Mouse (Mus musculus): ENCODE data around the gene Gpr89. TPM values are rescaled to one million over a fixed set of nuclear protein-coding genes. Genes with fewer than 3 reads are reported as not detected.

Gene Gpr89
- 28.9 and 33.4 TPM in 2 replicates for polyA plus RNA-seq (2011; ENCODE audit: insufficient read length, low read depth, missing spikeins)

DNA sequence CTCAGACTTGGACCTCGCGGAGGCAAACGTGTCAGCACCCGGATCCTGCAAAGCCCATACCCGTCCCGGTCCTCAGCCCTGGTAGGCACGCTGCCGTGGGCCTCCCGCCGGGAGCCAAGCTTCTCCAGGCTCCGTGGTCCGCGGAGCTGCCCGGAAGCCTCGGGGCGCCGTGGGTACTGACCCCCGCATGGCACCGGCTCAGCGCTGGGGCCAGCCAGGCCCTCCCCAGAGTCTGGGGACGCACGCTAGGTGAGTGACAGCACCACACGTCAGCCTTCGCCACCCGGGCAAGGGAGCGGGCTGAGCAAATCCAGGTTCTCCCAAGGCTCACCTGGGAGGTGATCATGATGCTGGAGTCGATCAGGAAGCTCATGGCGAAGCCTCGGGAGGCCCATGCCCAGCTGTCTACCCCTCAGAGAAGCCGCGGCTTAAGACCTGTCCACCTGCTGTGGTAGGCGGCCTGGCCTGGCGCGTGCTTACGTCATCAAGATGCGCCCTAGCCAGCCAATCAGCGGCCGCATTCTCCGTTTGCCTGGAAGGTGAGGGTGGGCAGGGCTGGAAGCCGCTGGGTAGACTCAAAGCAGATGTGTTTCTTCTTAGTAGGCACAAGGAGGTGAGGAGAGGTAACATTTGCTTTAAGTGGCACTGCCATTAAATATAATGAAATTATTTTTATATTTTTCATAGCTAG is at the start of gene Gpr89:
TSS of gene Gpr89 (minus strand) at position 496 of the 691 bp plus-strand sequence.
- TF ChIP-seq CTCF (IDR thresholded peaks at IDR 0.05; ENCODE audit: borderline replicate concordance, insufficient read depth, low read length): no peak
- peak; percentile 78 for TF ChIP-seq POLR2A (IDR thresholded peaks at IDR 0.05; ENCODE audit: low read depth, low read length)
- Histone ChIP-seq H3K4me1 (ENCODE audit: control insufficient read depth, insufficient read depth, low read length) (peaks cover 3% of the 10 kb centered on the region; the same call in 1 of the 2 replicates), H3K4me3 (ENCODE audit: insufficient read depth, low read length) (peak within 1 kb of the TSS; percentile 94), H3K27ac (ENCODE audit: insufficient read depth, low read length) (no peak within 1 kb of the TSS)

DNA sequence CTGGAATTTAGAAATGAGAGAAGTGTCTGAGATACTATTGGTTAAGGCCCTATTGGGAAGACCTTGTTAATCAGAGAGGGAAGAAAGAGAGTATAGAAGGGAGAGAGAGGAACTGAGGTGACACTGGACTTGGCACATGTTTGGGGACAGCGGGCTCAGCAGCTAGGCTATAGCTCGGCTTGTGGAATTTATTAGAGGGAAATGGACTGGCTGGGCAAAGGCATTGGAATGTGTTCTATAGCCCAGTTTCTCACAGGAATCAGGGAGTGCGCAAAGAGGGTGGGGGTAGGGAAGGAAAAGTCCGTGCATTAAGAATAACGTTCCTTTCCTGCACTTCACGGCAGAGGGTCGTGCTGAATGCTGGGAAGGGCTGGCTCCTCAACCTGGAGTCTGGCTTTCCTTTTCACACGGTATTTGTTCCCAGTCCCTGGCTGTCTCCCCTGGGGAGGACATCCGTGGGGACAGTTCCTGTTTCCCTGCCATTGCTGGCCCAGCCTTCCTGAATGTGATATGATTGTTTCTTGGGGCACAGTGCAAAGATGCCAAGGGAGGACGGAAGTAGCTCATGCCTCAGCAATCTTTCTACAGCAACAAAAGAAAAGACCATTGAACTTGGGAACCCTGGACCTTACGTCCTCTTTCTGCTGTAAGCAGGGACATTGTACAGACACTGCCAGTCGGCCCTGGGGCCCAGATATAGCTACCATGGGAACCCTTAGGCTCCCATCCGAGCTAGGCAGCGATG is 48.5 kb upstream of the Gpr89 start:
- TF ChIP-seq POLR2A (IDR thresholded peaks at IDR 0.05; ENCODE audit: low read depth, low read length): no peak
- Histone ChIP-seq H3K4me3 (ENCODE audit: insufficient read depth, low read length) (no peak overlapping the region), H3K27ac (ENCODE audit: insufficient read depth, low read length) (0 out of 2 replicates have a peak overlapping the region, but pooled peaks have one; percentile 4), H3K4me1 (ENCODE audit: control insufficient read depth, insufficient read depth, low read length) (peaks cover 4% of the 10 kb centered on the region; the same call in 1 of the 2 replicates)

DNA sequence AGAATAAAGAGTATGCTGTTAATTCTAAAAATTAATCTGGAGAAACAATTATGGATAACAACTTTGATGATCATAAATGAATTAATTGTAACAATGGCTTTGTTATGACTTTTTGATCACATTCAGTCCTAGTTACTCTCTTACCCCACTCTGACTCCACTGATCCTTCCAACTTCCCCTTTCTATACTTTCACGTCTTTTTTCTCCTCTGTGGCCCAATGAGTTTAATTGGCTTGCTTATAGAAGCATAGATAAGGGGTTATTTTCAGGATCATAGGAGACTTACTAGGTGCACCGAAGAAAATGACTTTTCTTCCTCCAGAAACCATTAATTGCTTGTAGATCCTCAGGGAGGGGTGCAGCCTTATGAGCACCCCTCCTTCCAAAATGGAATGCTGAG is 37.6 kb upstream of the Gpr89 start:
- no peak for TF ChIP-seq CTCF (IDR thresholded peaks at IDR 0.05; ENCODE audit: borderline replicate concordance, insufficient read depth, low read length)
- TF ChIP-seq POLR2A (IDR thresholded peaks at IDR 0.05; ENCODE audit: low read depth, low read length): no peak

DNA sequence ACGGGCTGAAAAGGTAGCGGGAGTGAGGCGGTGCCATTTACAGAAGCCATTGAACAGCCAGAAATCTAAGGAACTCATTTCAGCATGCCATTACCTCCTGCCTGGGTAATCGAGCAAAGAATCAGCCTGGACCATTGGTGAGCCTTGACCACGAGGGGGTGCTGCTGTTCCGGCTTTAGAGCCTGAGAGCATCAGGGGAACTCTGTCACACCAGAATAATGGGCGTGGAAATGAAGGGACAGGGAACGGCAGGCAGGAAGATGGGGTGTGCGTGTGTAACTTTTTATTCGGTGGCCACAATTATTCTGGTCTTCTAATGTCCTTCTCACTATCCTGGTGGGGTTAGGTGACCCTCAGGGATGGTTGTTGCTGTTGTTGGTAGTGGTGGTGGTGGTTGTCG is 33.6 kb upstream of the Gpr89 start:
- no peak overlapping the region for H3K27ac ChIP-seq (ENCODE audit: insufficient read depth, low read length)
- H3K4me3 ChIP-seq (ENCODE audit: insufficient read depth, low read length): no peak overlapping the region
- TF ChIP-seq CTCF (IDR thresholded peaks at IDR 0.05; ENCODE audit: borderline replicate concordance, insufficient read depth, low read length) (peak; percentile 97), POLR2A (IDR thresholded peaks at IDR 0.05; ENCODE audit: low read depth, low read length) (no peak)
- no peaks in the 10 kb centered on the region for H3K4me1 ChIP-seq (ENCODE audit: control insufficient read depth, insufficient read depth, low read length)

More for the DNA sequence above, 37.6 kb upstream of the Gpr89 start:
- H3K4me3 ChIP-seq (ENCODE audit: insufficient read depth, low read length): no peak overlapping the region
- no peak overlapping the region for H3K27ac ChIP-seq (ENCODE audit: insufficient read depth, low read length)
- no peaks in the 10 kb centered on the region for H3K4me1 ChIP-seq (ENCODE audit: control insufficient read depth, insufficient read depth, low read length)

DNA sequence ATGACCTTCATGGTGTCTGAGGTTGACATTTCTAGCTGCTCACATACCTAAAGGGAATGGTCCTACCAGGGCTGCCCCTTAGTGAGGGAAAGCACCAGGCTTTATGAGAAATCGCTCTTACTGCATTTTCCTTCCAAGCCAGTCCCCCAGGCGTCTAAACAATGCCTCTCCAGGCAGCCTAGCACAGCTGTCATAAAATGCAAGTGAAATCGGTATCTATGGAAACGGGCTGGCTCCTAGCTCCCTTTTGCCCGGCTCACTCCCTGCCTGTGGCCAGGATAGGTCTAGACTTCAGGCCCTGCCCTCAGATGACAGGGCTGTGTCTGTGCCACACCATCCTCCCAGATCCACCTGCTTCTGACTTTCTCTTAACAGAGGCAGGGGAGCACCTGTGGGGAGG is 32.5 kb upstream of the Gpr89 start:
- H3K4me3 ChIP-seq (ENCODE audit: insufficient read depth, low read length): no peak overlapping the region

DNA sequence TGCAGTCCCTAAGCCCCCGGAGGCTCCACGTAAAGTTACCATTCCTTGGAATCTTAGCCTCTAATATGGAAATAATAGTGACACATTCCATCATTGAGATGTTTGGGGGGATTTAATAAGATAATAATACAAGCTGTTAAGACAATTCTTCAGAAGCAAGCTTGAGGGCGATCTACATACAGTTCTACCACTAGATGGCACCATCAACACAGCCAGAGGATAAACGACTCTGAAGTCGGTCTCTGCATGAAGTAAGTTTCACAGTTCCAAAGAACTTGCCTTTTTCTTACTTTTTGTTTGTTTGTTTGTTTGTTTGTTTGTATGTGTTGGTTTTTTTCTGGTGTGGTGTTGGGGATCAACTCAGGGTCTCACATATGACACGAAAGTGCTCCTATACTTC is 31.1 kb upstream of the Gpr89 start:
- no peak for TF ChIP-seq POLR2A (IDR thresholded peaks at IDR 0.05; ENCODE audit: low read depth, low read length)
- no peak for TF ChIP-seq CTCF (IDR thresholded peaks at IDR 0.05; ENCODE audit: borderline replicate concordance, insufficient read depth, low read length)
- H3K4me1 ChIP-seq (ENCODE audit: control insufficient read depth, insufficient read depth, low read length): no peaks in the 10 kb centered on the region
- H3K4me3 ChIP-seq (ENCODE audit: insufficient read depth, low read length): no peak overlapping the region
- no peak overlapping the region for H3K27ac ChIP-seq (ENCODE audit: insufficient read depth, low read length)

More for the DNA sequence above, 32.5 kb upstream of the Gpr89 start:
- H3K4me1 ChIP-seq (ENCODE audit: control insufficient read depth, insufficient read depth, low read length): no peaks in the 10 kb centered on the region
- TF ChIP-seq CTCF (IDR thresholded peaks at IDR 0.05; ENCODE audit: borderline replicate concordance, insufficient read depth, low read length) (no peak), POLR2A (IDR thresholded peaks at IDR 0.05; ENCODE audit: low read depth, low read length) (no peak)
- no peak overlapping the region for H3K27ac ChIP-seq (ENCODE audit: insufficient read depth, low read length)

DNA sequence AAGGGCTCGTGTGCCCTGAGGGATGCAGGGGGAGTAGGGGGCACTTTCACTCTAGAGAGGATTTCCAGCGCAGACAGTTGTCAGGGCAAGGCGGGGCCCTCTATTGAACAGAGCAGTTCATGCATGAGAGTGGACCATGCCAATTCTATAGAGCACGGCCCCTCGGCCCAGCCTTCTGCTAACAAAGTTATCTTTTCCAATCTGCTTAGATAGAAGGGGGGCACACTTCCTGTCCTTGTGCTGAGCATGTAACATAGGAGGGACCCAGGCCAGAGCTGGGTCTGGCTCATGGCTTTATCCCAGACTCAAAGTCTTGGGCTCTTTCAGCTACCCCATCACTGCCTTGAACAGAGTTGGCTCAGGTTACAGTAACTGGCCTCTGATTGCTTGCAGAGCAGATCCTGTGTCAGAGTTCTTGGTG is 26.1 kb upstream of the Gpr89 start:
- Histone ChIP-seq H3K4me3 (ENCODE audit: insufficient read depth, low read length) (no peak overlapping the region), H3K4me1 (ENCODE audit: control insufficient read depth, insufficient read depth, low read length) (no peaks in the 10 kb centered on the region), H3K27ac (ENCODE audit: insufficient read depth, low read length) (no peak overlapping the region)
- TF ChIP-seq POLR2A (IDR thresholded peaks at IDR 0.05; ENCODE audit: low read depth, low read length): no peak
- no peak for TF ChIP-seq CTCF (IDR thresholded peaks at IDR 0.05; ENCODE audit: borderline replicate concordance, insufficient read depth, low read length)

DNA sequence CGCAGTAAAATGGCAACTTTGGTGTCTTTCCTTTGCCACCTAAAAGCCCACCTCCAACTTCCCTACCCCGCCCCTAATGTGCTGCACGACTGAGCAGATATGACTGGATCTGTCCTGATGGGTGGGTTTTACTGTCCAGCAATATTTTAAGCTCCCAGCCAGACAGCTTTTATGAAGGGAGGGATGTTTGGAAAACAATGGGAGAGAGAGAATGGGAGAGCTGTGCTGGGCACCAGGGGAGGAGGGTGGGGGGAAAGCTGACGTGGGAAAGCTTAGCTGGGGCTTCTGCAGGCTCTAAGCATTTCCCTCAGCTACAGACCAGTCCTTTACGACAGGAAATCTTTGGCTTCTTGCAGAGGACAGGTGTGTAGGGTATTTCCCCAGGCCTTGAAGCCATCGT is 20.8 kb upstream of the Gpr89 start, which contains the start of gene Gja8:
TSS of gene Gja8 (minus strand) at position 101 of the 400 bp plus-strand sequence.
- Histone ChIP-seq H3K4me3 (ENCODE audit: insufficient read depth, low read length) (no peak within 1 kb of the TSS), H3K4me1 (ENCODE audit: control insufficient read depth, insufficient read depth, low read length) (no peaks in the 10 kb centered on the region), H3K27ac (ENCODE audit: insufficient read depth, low read length) (no peak within 1 kb of the TSS)
- no peak for TF ChIP-seq CTCF (IDR thresholded peaks at IDR 0.05; ENCODE audit: borderline replicate concordance, insufficient read depth, low read length)
- TF ChIP-seq POLR2A (IDR thresholded peaks at IDR 0.05; ENCODE audit: low read depth, low read length): no peak

DNA sequence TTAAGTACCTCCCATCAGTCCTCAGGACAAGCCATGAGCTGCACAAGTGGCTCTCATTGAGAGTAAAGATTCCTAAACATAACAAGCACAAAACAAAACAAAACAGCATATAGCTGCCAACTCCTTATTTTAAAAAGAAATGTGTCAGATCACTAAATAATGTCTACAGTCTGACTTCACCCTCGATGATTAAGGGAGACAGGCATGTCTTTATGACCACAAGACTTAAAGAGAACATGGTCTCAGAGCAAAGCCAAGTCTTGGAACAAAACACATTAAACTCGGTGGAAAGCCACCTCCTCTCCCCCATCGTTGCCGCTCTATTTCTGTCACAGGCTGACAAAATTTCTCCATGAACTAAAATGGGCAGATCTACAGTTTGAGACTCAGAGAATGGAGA is 19.5 kb upstream of the Gpr89 start:
- Histone ChIP-seq H3K27ac (ENCODE audit: insufficient read depth, low read length) (0 out of 2 replicates have a peak overlapping the region, but pooled peaks have one; percentile 8), H3K4me3 (ENCODE audit: insufficient read depth, low read length) (no peak overlapping the region), H3K4me1 (ENCODE audit: control insufficient read depth, insufficient read depth, low read length) (no peaks in the 10 kb centered on the region)
- no peak for TF ChIP-seq POLR2A (IDR thresholded peaks at IDR 0.05; ENCODE audit: low read depth, low read length)
- TF ChIP-seq CTCF (IDR thresholded peaks at IDR 0.05; ENCODE audit: borderline replicate concordance, insufficient read depth, low read length): no peak

DNA sequence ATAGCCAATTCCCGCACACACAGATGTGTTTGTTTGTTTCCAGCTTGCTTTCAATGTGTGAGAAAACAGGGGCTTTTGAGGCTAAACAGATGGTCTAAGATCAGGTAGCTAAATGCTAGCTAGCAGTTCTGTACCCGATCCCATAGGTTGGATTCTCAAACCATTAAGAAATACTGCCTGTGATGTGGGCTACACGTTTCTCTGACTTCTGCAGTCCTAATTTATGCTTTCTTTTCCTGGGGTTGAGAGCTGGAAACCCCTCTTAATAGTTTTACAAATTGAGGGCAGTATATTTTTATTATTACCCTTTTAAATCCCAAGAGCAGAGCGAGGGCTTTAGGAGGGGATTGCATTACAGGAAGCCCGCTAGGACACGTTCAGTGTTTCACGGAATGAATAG is 15.8 kb upstream of the Gpr89 start:
- H3K4me3 ChIP-seq (ENCODE audit: insufficient read depth, low read length): no peak overlapping the region
- H3K4me1 ChIP-seq (ENCODE audit: control insufficient read depth, insufficient read depth, low read length): no peaks in the 10 kb centered on the region
- no peak overlapping the region for H3K27ac ChIP-seq (ENCODE audit: insufficient read depth, low read length)
- TF ChIP-seq CTCF (IDR thresholded peaks at IDR 0.05; ENCODE audit: borderline replicate concordance, insufficient read depth, low read length) (no peak), POLR2A (IDR thresholded peaks at IDR 0.05; ENCODE audit: low read depth, low read length) (no peak)

Measured in embryonic fibroblast, embryonic 13.5 days (primary cell).